8 mouse cellular contexts compared by ENCODE assay signal in genomic region chr7:101328621-101329158, GRCm38 (mm10). TPM values are rescaled to one million over a fixed set of nuclear protein-coding genes. Genes with fewer than 3 reads are reported as not detected.
DNase-seq lines count a peak whose midpoint lies in the region; TF ChIP-seq lines count a peak whose summit lies in the region.

No protein-coding gene starts in this region.

- TF ChIP-seq CTCF in kidney, adult 2 months (conservative IDR thresholded peaks at IDR 0.05; ENCODE audit: insufficient read depth, insufficient read length, low read depth, low read length): 0 out of 2 replicates have a peak, but pooled peaks have one; percentile 26

- peaks cover 34% of the 10 kb centered on the region for H3K4me1 ChIP-seq in kidney, adult 2 months (ENCODE audit: control insufficient read depth, insufficient read depth, low read length)

- H3K36me3 ChIP-seq in kidney, adult 2 months (ENCODE audit: control insufficient read depth, insufficient read depth, low read length): no peaks in the 10 kb centered on the region; the same call in 1 of the 2 replicates

- H3K27ac ChIP-seq in kidney, adult 2 months (ENCODE audit: insufficient read depth, low read depth, low read length): no peak overlapping the region

- no peak for DNase-seq in kidney, adult 2 months
- no peak for DNase-seq in kidney, postnatal 14 days
- DNase-seq in brain, adult 2 months (ENCODE audit: low read depth, low spot score): peak; percentile 95
- DNase-seq in frontal cortex, adult 2 months (ENCODE audit: extremely low spot score in 1 of 2, low spot score in 1 of 2): peak; percentile 62 to 81
- peak; percentile 61 to 83 for DNase-seq in left cerebral cortex, postnatal 14 days (ENCODE audit: low spot score in 2 of 2)
- no peak for DNase-seq in urinary bladder, postnatal 36 days (ENCODE audit: low spot score in 2 of 2)
- no peak for DNase-seq in kidney, adult 18-20 months
- DNase-seq in thymus, postnatal 14 days: no peak

- no peak overlapping the region for H3K4me3 ChIP-seq in kidney, adult 2 months (ENCODE audit: insufficient read depth, low read depth, low read length)

- intact Hi-C loops in left cerebral cortex, postnatal 14 days (cut with DNase I): no loop called here

- WGBS in kidney, adult 2 months: 62% methylated on average over 4 of the region's 4 CpGs

- no peaks in the 10 kb centered on the region for H3K27me3 ChIP-seq in kidney, adult 2 months (replicated peaks; ENCODE audit: control insufficient read depth, insufficient read depth, low read length)

- no peak for TF ChIP-seq POLR2A in kidney, adult 2 months (IDR thresholded peaks at IDR 0.05; ENCODE audit: low read depth, low read length)

RNA-seq across cellular contexts. Expression of gene Stard10, which starts 11.8 kb away (rescaled TPM):
- 467 and 503 TPM in 2 replicates for polyA plus RNA-seq in kidney, adult 2 months (2012; rRNA removed)
- 99.4 and 108 TPM in 2 replicates for polyA plus RNA-seq in frontal cortex, adult 2 months (2012; rRNA removed)
- 10 to 100 TPM; 31.4 to 32.2 TPM for total RNA-seq in left cerebral cortex, postnatal 14 days (2021)

RNA-seq across cellular contexts. Expression of gene Arap1, which starts 19.2 kb away (rescaled TPM):
- 68.7 and 69.7 TPM in 2 replicates for polyA plus RNA-seq in kidney, adult 2 months (2012; rRNA removed)
- 19.5 and 20.2 TPM in 2 replicates for polyA plus RNA-seq in frontal cortex, adult 2 months (2012; rRNA removed)
- 10 to 100 TPM; 13.9 to 17.9 TPM for total RNA-seq in left cerebral cortex, postnatal 14 days (2021)

RNA-seq across cellular contexts. Expression of gene Atg16l2, which starts 26.6 kb away (rescaled TPM):
- polyA plus RNA-seq in kidney, adult 2 months (2012; rRNA removed): 12.3 and 19.4 TPM in 2 replicates
- 59.2 and 67.4 TPM in 2 replicates for polyA plus RNA-seq in frontal cortex, adult 2 months (2012; rRNA removed)
- total RNA-seq in left cerebral cortex, postnatal 14 days (2021): 10 to 100 TPM; 53.7 to 60.3 TPM

Comparison
In these comparisons a context has a peak if more than half of its experiments do, and no peak if none do; other contexts are left out.
1. DNase-seq: peak in brain, adult 2 months (single experiment), frontal cortex, adult 2 months (2 of 2) and left cerebral cortex, postnatal 14 days (2 of 2); none in kidney, adult 2 months (single experiment), kidney, postnatal 14 days (single experiment), urinary bladder, postnatal 36 days (0 of 2), kidney, adult 18-20 months (single experiment) and thymus, postnatal 14 days (single experiment).